Mouse (Mus musculus): ENCODE results near the gene Tmub2. TPM values are rescaled to one million over a fixed set of nuclear protein-coding genes. Genes with fewer than 3 reads are reported as not detected.

Gene Tmub2
- total RNA-seq, 1 experiment = 33.0 TPM

DNA sequence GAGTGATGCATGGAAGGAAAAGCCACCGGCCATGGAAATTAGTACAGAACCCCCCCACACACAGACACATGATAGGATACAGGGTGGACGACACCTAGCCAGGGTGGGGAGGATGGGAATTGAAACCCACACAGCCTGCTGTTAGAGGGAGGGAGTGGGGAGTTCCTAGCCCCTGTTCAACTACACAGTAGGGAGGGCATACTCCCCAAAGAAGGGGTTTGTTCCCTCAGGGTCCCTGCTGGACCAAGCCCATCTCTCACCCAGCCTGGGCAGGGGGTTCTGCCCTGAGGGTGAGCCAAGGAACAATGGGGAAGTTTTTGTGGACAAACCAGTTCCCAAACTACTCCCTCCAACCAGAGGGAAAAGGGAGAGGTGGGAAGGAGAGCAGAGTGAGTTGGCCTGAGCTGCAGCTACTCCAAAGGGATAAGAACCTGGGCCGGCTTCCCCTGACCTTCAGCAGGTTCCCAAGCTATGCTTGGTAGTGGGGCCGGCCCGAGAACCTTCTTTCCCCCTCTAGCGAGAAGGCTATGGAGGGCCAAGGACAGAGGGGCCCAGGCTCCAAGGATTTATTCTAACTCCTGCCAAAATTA lies 4.9 kb downstream of the Tmub2 start:
- H3K36me3 ChIP-seq (ENCODE audit: control insufficient read depth, insufficient read depth, low read length, poor library complexity, severe bottlenecking) = peaks cover 48% of the 10 kb centered on the region
- in situ Hi-C loops (cut with MboI; ENCODE audit: low sequenced_read_pairs in 2 of 2, unreplicated experiment in 2 of 2) = loop anchor here in 1 of 2 experiments (5.0 kb wide), 1 partner anchor 123 kb away; no protein-coding TSS in a partner anchor
- H3K27ac ChIP-seq (ENCODE audit: insufficient read depth, low read depth, low read length, poor library complexity, severe bottlenecking) = no peak overlapping the region
- no peak for DNase-seq (ENCODE audit: low read depth, low spot score)
- H3K4me1 ChIP-seq (ENCODE audit: control insufficient read depth in 2 of 2, insufficient read depth in 2 of 2, low read length in 2 of 2, poor library complexity in 1 of 2) = peaks cover 2 to 17% of the 10 kb centered on the region in 2 experiments; a peak in 1 of 4 replicates
- peak overlapping the region; percentile 19; the same call in 1 of the 2 replicates for H3K9ac ChIP-seq (ENCODE audit: insufficient read depth, low read depth, low read length, poor library complexity, severe bottlenecking)
- no peak overlapping the region for H3K4me3 ChIP-seq (ENCODE audit: insufficient read depth in 1 of 2, low read depth in 1 of 2, low read length in 2 of 2, poor library complexity in 1 of 2, severe bottlenecking in 1 of 2)
- TF ChIP-seq ZC3H11A (IDR thresholded peaks at IDR 0.05; ENCODE audit: borderline replicate concordance, low read depth, low read length) (no peak), CHD2 (IDR thresholded peaks at IDR 0.05; ENCODE audit: low read depth, low read length) (no peak), ZNF384 (IDR thresholded peaks at IDR 0.05; ENCODE audit: low read depth, low read length) (no peak), HCFC1 (IDR thresholded peaks at IDR 0.05; ENCODE audit: borderline replicate concordance, insufficient read depth, low read length) (no peak), MAFK (IDR thresholded peaks at IDR 0.05; ENCODE audit: insufficient read depth, low read depth, low read length) (no peak)
- H3K9me3 ChIP-seq (ENCODE audit: control insufficient read depth, insufficient read depth, low read depth, low read length) = no peaks in the 10 kb centered on the region

- no peak for TF ChIP-seq CHD2 (IDR thresholded peaks at IDR 0.05; ENCODE audit: low read depth, low read length)
- no peak for TF ChIP-seq ZNF384 (IDR thresholded peaks at IDR 0.05; ENCODE audit: low read depth, low read length)
- no peak for TF ChIP-seq ZC3H11A (IDR thresholded peaks at IDR 0.05; ENCODE audit: borderline replicate concordance, low read depth, low read length)
- no peak for TF ChIP-seq MAFK (IDR thresholded peaks at IDR 0.05; ENCODE audit: insufficient read depth, low read depth, low read length)
- H3K4me1 ChIP-seq (ENCODE audit: control insufficient read depth in 2 of 2, insufficient read depth in 2 of 2, low read length in 2 of 2, poor library complexity in 1 of 2) = peaks cover 5 to 20% of the 10 kb centered on the region in 2 experiments; a peak in 1 of 4 replicates
- no peak overlapping the region for H3K4me3 ChIP-seq (ENCODE audit: insufficient read depth in 1 of 2, low read depth in 1 of 2, low read length in 2 of 2, poor library complexity in 1 of 2, severe bottlenecking in 1 of 2)
- H3K36me3 ChIP-seq (ENCODE audit: control insufficient read depth, insufficient read depth, low read length, poor library complexity, severe bottlenecking) = peaks cover 52% of the 10 kb centered on the region
- H3K9me3 ChIP-seq (ENCODE audit: control insufficient read depth, insufficient read depth, low read depth, low read length) = no peaks in the 10 kb centered on the region
- peak overlapping the region; percentile 19; the same call in 1 of the 2 replicates for H3K9ac ChIP-seq (ENCODE audit: insufficient read depth, low read depth, low read length, poor library complexity, severe bottlenecking)
- in situ Hi-C loops (cut with MboI; ENCODE audit: low sequenced_read_pairs in 2 of 2, unreplicated experiment in 2 of 2) = loop anchor here in 1 of 2 experiments (5.0 kb wide), 1 partner anchor 122 kb away; no protein-coding TSS in a partner anchor
- no peak for DNase-seq (ENCODE audit: low read depth, low spot score)
- no peak overlapping the region; the same call in 1 of the 2 replicates for H3K27ac ChIP-seq (ENCODE audit: insufficient read depth, low read depth, low read length, poor library complexity, severe bottlenecking)
Observed at GRCm38 (mm10) chr11:102290141-102290540, 5.4 kb downstream of the Tmub2 start.

GRCm38 (mm10) chr11:102291051-102291535 lies 6.4 kb downstream of the Tmub2 start:
- Histone ChIP-seq H3K9ac (ENCODE audit: insufficient read depth, low read depth, low read length, poor library complexity, severe bottlenecking) (no peak overlapping the region), H3K27ac (ENCODE audit: insufficient read depth, low read depth, low read length, poor library complexity, severe bottlenecking) (no peak overlapping the region), H3K4me1 (ENCODE audit: control insufficient read depth in 2 of 2, insufficient read depth in 2 of 2, low read length in 2 of 2, poor library complexity in 1 of 2) (peaks cover 5 to 20% of the 10 kb centered on the region in 2 experiments; a peak in 1 of 4 replicates), H3K4me3 (ENCODE audit: insufficient read depth in 1 of 2, low read depth in 1 of 2, low read length in 2 of 2, poor library complexity in 1 of 2, severe bottlenecking in 1 of 2) (no peak overlapping the region), H3K9me3 (ENCODE audit: control insufficient read depth, insufficient read depth, low read depth, low read length) (no peaks in the 10 kb centered on the region), H3K36me3 (ENCODE audit: control insufficient read depth, insufficient read depth, low read length, poor library complexity, severe bottlenecking) (peaks cover 52% of the 10 kb centered on the region)
- in situ Hi-C loops (cut with MboI; ENCODE audit: low sequenced_read_pairs in 2 of 2, unreplicated experiment in 2 of 2) = loop anchor here in 1 of 2 experiments (5.0 kb wide), 1 partner anchor 121 kb away; no protein-coding TSS in a partner anchor
- TF ChIP-seq MAFK (IDR thresholded peaks at IDR 0.05; ENCODE audit: insufficient read depth, low read depth, low read length) = no peak
- TF ChIP-seq ZC3H11A (IDR thresholded peaks at IDR 0.05; ENCODE audit: borderline replicate concordance, low read depth, low read length) = no peak
- no peak for TF ChIP-seq CHD2 (IDR thresholded peaks at IDR 0.05; ENCODE audit: low read depth, low read length)
- TF ChIP-seq HCFC1 (IDR thresholded peaks at IDR 0.05; ENCODE audit: borderline replicate concordance, insufficient read depth, low read length) = no peak
- TF ChIP-seq ZNF384 (IDR thresholded peaks at IDR 0.05; ENCODE audit: low read depth, low read length) = no peak
- DNase-seq (ENCODE audit: low read depth, low spot score) = no peak

GRCm38 (mm10) chr11:102293971-102294370 lies 9.2 kb downstream of the Tmub2 start:
- no peaks in the 10 kb centered on the region for H3K9me3 ChIP-seq (ENCODE audit: control insufficient read depth, insufficient read depth, low read depth, low read length)
- in situ Hi-C loops (cut with MboI; ENCODE audit: low sequenced_read_pairs in 2 of 2, unreplicated experiment in 2 of 2) = loop anchor here in 1 of 2 experiments (5.0 kb wide), 1 partner anchor 118 kb away; no protein-coding TSS in a partner anchor
- H3K9ac ChIP-seq (ENCODE audit: insufficient read depth, low read depth, low read length, poor library complexity, severe bottlenecking) = no peak overlapping the region
- peaks cover 8 to 21% of the 10 kb centered on the region in 2 experiments; a peak in 3 of 4 replicates for H3K4me1 ChIP-seq (ENCODE audit: control insufficient read depth in 2 of 2, insufficient read depth in 2 of 2, low read length in 2 of 2, poor library complexity in 1 of 2)
- no peak overlapping the region; the same call in 1 of the 2 replicates for H3K27ac ChIP-seq (ENCODE audit: insufficient read depth, low read depth, low read length, poor library complexity, severe bottlenecking)
- H3K36me3 ChIP-seq (ENCODE audit: control insufficient read depth, insufficient read depth, low read length, poor library complexity, severe bottlenecking) = peaks cover 41% of the 10 kb centered on the region
- TF ChIP-seq CHD2 (IDR thresholded peaks at IDR 0.05; ENCODE audit: low read depth, low read length) = no peak
- TF ChIP-seq HCFC1 (IDR thresholded peaks at IDR 0.05; ENCODE audit: borderline replicate concordance, insufficient read depth, low read length) = no peak
- TF ChIP-seq MAFK (IDR thresholded peaks at IDR 0.05; ENCODE audit: insufficient read depth, low read depth, low read length) = no peak
- no peak for TF ChIP-seq ZNF384 (IDR thresholded peaks at IDR 0.05; ENCODE audit: low read depth, low read length)
- no peak for TF ChIP-seq ZC3H11A (IDR thresholded peaks at IDR 0.05; ENCODE audit: borderline replicate concordance, low read depth, low read length)
- DNase-seq (ENCODE audit: low read depth, low spot score) = no peak
- no peak overlapping the region for H3K4me3 ChIP-seq (ENCODE audit: insufficient read depth in 1 of 2, low read depth in 1 of 2, low read length in 2 of 2, poor library complexity in 1 of 2, severe bottlenecking in 1 of 2)
